Mouse (Mus musculus): ENCODE results near the gene Ctc1.

- TF ChIP-seq POLR2A (IDR thresholded peaks at IDR 0.05; ENCODE audit: borderline replicate concordance, control insufficient read depth, low read depth, low read length), result 0 out of 2 replicates have a peak, but pooled peaks have one; percentile 12
- no peak for TF ChIP-seq CTCF (IDR thresholded peaks at IDR 0.05; ENCODE audit: control insufficient read depth, insufficient read depth, low read length)
Measured at GRCm38 (mm10) chr11:69073065-69073888, 57.6 kb downstream of the Ctc1 start.
